Mouse (Mus musculus) lung, embryonic 14.5 days (tissue): ENCODE measurements around the gene Ikzf3. TPM values are rescaled to one million over a fixed set of nuclear protein-coding genes. Genes with fewer than 3 reads are reported as not detected.

Source experiments
- ATAC-seq: fragments of 200-750 bp; cut with Nextera tagmentation; 2 replicates; pipeline ENCODE4 v1.8.0; 2017; ENCODE audit warnings: mild to moderate bottlenecking, moderate TSS enrichment, moderate library complexity; ENCODE audit not compliant: insufficient read depth
- DNase-seq: peaks from one replicate; pipeline ENCODE4 v3.0.0-alpha.2; 2015
- H3K27ac ChIP-seq: fragments of 300-500 bp; sonication (generic); 2 replicates; pipeline ENCODE4 v1.5.1; 2014; ENCODE audit warnings: low read depth, mild to moderate bottlenecking, moderate library complexity
- H3K27me3 ChIP-seq: fragments of 300-500 bp; sonication (generic); 2 replicates; pipeline ENCODE4 v1.6.1; 2014; ENCODE audit warnings: low read length, control low read depth; ENCODE audit not compliant: insufficient read depth
- H3K36me3 ChIP-seq: fragments of 300-500 bp; sonication (generic); 2 replicates; pipeline ENCODE4 v1.6.1; 2014; ENCODE audit warnings: control low read depth; ENCODE audit not compliant: insufficient read depth
- H3K4me1 ChIP-seq: fragments of 300-500 bp; sonication (generic); 2 replicates; pipeline ENCODE4 v1.6.1; 2014; ENCODE audit warnings: antibody characterized with exemption, control low read depth; ENCODE audit not compliant: insufficient read depth
- H3K4me2 ChIP-seq: fragments of 300-500 bp; sonication (generic); 2 replicates; pipeline ENCODE4 v1.6.1; 2014; ENCODE audit warnings: mild to moderate bottlenecking
- H3K4me3 ChIP-seq: fragments of 300-500 bp; sonication (generic); 2 replicates; pipeline ENCODE4 v1.5.1; 2014; ENCODE audit warnings: low read depth, low read length
- H3K9ac ChIP-seq: fragments of 300-500 bp; sonication (generic); 2 replicates; pipeline ENCODE4 v1.6.1; 2014
- H3K9me3 ChIP-seq: fragments of 300-500 bp; sonication (generic); 2 replicates; pipeline ENCODE4 v1.6.1; 2016; ENCODE audit warnings: low read depth, low read length, control low read depth
- CTCF ChIP-seq: IDR thresholded peaks from 2 replicates; pipeline ENCODE4 v1.5.1; 2016; ENCODE audit warnings: antibody characterized with exemption, low read depth
- WGBS: fragments of 180-500 bp; shearing (Covaris S2); extraction: QIAGEN DNeasy Blood & Tissue Kit; methylation state at CpG from one replicate; pipeline ENCODE4 v1.1.7; 2014; 5-methylcytosine and 5-hydroxymethylcytosine counted together
- polyA plus RNA-seq: library from polyadenylated mRNA; unstranded; fragments of >200 nt; fragmentation: Nextera tagmentation; extraction: Ambion mirVana; gene quantifications from 2 replicates; pipeline ENCODE4 v1.2.1, GENCODE M21; 2014

The Ikzf3 gene
- polyA plus RNA-seq, 1 experiment from 2014 or later = 0.14 TPM

DNA sequence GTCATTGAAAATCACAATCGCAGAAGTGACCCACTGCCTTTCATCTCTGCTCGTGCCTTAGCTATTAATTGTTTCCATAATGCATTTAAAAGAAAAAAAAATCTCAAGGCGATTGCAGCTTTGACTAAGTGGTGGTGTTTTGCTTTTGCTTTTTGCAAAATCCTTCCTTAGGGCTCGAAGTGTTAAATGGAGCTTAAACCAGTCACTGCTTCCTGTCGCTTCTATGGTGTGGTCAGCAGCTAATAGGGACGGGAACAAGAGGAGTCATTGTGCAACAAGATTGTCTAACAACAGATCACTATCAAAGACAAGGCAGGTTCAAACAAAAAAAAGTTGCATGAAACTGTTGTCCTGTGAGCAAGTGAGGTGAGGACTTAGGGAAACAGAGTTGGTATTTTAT, 64.6 kb downstream of the Ikzf3 start:
- no peak for TF ChIP-seq CTCF
- no peaks in the 10 kb centered on the region for H3K27me3 ChIP-seq
- no peak overlapping the region for H3K4me3 ChIP-seq
- H3K4me2 ChIP-seq = no peak overlapping the region
- WGBS = 57% methylated on average over 6 of the region's 6 CpGs
- H3K27ac ChIP-seq = no peak overlapping the region
- no peaks in the 10 kb centered on the region for H3K36me3 ChIP-seq
- no peaks in the 10 kb centered on the region for H3K4me1 ChIP-seq
- H3K9me3 ChIP-seq = no peaks in the 10 kb centered on the region
- no peak for ATAC-seq
- DNase-seq = no peak
- no peak overlapping the region for H3K9ac ChIP-seq

GRCm38 (mm10) chr11:98479940-98480497, 65.8 kb downstream of the Ikzf3 start:
- no peak overlapping the region for H3K27ac ChIP-seq
- no peak overlapping the region for H3K9ac ChIP-seq
- no peaks in the 10 kb centered on the region for H3K4me1 ChIP-seq
- 83% methylated on average over 12 of the region's 12 CpGs for WGBS
- no peaks in the 10 kb centered on the region for H3K9me3 ChIP-seq
- DNase-seq (no peak), ATAC-seq (no peak)
- H3K36me3 ChIP-seq = no peaks in the 10 kb centered on the region
- H3K4me3 ChIP-seq = no peak overlapping the region
- H3K27me3 ChIP-seq = no peaks in the 10 kb centered on the region
- no peak for TF ChIP-seq CTCF
- H3K4me2 ChIP-seq = no peak overlapping the region

GRCm38 (mm10) chr11:98479026-98479939, 66.5 kb downstream of the Ikzf3 start:
- TF ChIP-seq CTCF = no peak
- ATAC-seq (no peak), DNase-seq (no peak)
- Histone ChIP-seq H3K4me2 (no peak overlapping the region), H3K4me1 (no peaks in the 10 kb centered on the region), H3K27ac (no peak overlapping the region), H3K9ac (no peak overlapping the region), H3K4me3 (no peak overlapping the region), H3K9me3 (no peaks in the 10 kb centered on the region), H3K36me3 (no peaks in the 10 kb centered on the region), H3K27me3 (no peaks in the 10 kb centered on the region)
- WGBS = 78% methylated on average over 13 of the region's 13 CpGs

DNA sequence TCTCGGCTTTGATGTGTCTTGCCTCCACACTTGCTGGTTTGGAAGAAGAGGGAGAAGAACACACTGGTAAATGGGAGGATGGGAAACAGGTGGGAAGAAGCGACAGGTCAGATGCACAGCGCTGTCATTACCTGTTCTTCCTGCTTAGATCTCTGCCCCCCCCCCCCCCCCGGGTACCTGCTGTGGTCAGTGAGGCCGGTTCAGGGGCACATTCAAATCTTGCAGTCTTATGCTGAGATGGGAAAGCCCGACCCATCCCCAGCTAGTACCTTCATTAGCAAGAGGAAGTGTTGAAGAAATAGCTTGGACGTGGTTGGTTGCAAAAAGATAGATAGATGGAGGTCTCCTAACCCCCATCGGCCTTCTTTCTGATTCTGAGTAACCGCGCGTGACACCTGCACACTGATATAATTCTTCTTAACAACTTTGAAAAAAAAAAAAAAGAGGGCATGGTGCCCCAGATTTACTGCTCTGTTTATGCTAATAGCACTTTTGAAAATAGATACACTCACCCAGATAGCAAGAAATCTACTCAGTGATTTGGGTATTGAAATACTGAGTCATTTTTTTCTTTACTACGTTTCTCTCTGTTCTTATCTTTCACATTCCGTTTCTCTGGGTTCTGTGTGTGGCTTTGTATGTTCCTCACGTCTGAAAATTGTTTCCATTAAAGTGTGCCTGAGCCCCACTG, 68.7 kb downstream of the Ikzf3 start:
- no peak overlapping the region for H3K27ac ChIP-seq
- no peak for TF ChIP-seq CTCF
- no peaks in the 10 kb centered on the region for H3K36me3 ChIP-seq
- DNase-seq (no peak), ATAC-seq (no peak)
- WGBS = 59% methylated on average over 14 of the region's 14 CpGs
- H3K9me3 ChIP-seq = no peaks in the 10 kb centered on the region
- no peak overlapping the region for H3K9ac ChIP-seq
- H3K4me2 ChIP-seq = no peak overlapping the region
- no peak overlapping the region for H3K4me3 ChIP-seq
- no peaks in the 10 kb centered on the region for H3K4me1 ChIP-seq
- no peaks in the 10 kb centered on the region for H3K27me3 ChIP-seq

GRCm38 (mm10) chr11:98476434-98476807, 69.4 kb downstream of the Ikzf3 start:
- H3K4me2 ChIP-seq = no peak overlapping the region
- H3K27ac ChIP-seq = no peak overlapping the region
- WGBS = 73% methylated on average over 4 of the region's 4 CpGs
- no peaks in the 10 kb centered on the region for H3K9me3 ChIP-seq
- DNase-seq (no peak), ATAC-seq (no peak)
- no peak overlapping the region for H3K4me3 ChIP-seq
- TF ChIP-seq CTCF = no peak
- H3K36me3 ChIP-seq = no peaks in the 10 kb centered on the region
- no peaks in the 10 kb centered on the region for H3K27me3 ChIP-seq
- no peak overlapping the region for H3K9ac ChIP-seq
- no peaks in the 10 kb centered on the region for H3K4me1 ChIP-seq

DNA sequence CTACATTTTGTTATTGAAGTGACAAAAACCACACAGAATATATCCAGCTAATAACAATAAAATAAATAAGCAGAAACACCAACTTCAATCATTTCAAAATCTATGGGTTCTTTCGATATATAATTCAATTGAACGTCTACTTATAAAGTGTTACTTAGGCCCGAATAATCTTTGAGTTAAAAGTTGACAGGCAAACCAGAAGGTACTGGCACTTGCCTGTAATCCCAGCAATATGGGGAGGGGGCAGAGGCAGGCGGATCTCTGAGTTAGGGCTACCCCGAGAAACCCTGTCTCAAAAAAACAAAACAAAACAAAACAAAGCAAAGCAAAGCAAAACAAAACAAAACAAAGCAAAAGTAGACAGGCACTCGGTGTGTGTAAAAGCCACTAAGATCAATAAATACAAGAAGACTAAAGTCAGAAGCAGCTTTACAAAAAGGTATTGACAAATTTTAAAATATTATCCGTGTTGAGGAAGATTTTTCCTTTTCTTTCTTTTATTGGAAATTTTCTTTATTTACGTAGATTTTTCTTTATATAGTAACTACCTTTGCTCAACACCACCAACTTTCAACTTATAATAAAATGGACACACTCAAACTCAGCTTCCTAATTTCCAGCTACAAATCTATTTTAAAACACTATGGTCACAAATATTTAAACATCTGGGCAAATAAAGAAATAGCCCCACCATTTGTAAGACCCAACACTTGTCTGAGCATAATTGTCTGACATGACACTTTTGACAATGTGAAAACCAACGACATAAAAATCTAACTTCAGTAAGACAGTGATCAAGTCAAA, 70.0 kb downstream of the Ikzf3 start:
- ATAC-seq = no peak
- no peak for DNase-seq
- no peaks in the 10 kb centered on the region for H3K9me3 ChIP-seq
- H3K4me3 ChIP-seq = no peak overlapping the region
- no peaks in the 10 kb centered on the region for H3K4me1 ChIP-seq
- no peak overlapping the region for H3K4me2 ChIP-seq
- 83% methylated on average over 9 of the region's 9 CpGs for WGBS
- H3K27ac ChIP-seq = no peak overlapping the region
- no peak for TF ChIP-seq CTCF
- H3K9ac ChIP-seq = no peak overlapping the region
- no peaks in the 10 kb centered on the region for H3K27me3 ChIP-seq
- H3K36me3 ChIP-seq = no peaks in the 10 kb centered on the region
